Mouse (Mus musculus) ES-Bruce4 (cell line): ENCODE results near the gene Agpat1.

Experiments used
- CTCF ChIP-seq: IDR thresholded peaks from one replicate; pipeline ENCODE4 v1.8.1; 2011; ENCODE audit warnings: low read depth, low read length
- EP300 ChIP-seq: IDR thresholded peaks from 2 replicates; pipeline ENCODE4 v1.6.1; 2011; ENCODE audit warnings: low read depth, low read length; ENCODE audit not compliant: insufficient read depth
- POLR2A ChIP-seq: IDR thresholded peaks from one replicate; pipeline ENCODE4 v1.8.1; 2011; ENCODE audit warnings: low read length; ENCODE audit not compliant: insufficient read depth

GRCm38 (mm10) chr17:34587814-34588213 is 16.2 kb upstream of the Agpat1 start:
- TF ChIP-seq CTCF (no peak), EP300 (no peak), POLR2A (no peak)
